Mouse (Mus musculus) CD8-positive naive resting alpha-beta T cell, adult 2 months (primary cell): ENCODE measurements at regions not wholly inside any gene's neighbourhood (a gene's known extent, or its start where the extent isn't known, plus 50 kb on each side); places are given as distances from the start of the nearest gene placed in this dataset.

Source experiments
- DNase-seq, 2 experiments: peaks; one replicate each; pipeline ENCODE4 v3.0.0; 2022; ENCODE audit warnings: low read depth in 2 of 2, low spot score in 2 of 2

DNA sequence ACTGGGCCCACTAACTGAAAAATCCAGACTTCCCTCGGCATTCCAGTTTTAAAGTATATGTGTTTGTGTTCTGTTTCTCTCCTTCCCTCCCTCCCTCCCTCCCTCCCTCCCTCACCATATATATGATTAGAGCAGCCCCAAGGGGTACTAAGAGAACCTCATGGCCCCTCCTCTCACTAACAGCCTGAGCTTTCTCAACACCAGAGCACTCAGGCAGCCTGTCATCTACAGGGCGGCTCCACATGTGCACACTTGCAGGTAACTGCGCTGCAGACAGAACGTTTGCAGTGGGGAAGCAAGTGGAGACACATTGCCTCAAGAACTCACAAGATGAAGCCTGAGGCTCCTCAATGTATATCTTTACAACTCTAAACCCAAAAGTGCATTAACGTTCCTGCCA, 294.9 kb downstream of the Sox4 start:
- DNase-seq: no peak

DNA sequence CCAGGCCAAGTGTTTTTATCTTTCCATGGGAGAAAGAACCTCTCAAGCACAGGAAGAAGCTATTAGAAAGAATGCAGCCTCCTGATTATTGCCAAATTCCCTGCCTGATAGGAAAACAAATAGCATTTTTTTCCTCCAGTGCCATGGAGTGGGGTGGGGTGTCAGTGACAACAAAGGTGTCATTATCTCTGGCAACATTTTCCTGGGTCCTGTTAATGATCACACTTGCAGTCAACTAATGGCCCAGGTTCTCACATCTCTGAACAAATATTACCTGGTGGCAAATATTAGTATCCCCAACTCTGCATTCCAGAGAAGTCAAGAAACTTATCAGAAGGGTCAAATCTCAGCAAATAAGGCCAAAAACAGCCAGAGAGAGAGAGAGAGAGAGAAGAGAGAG, 298.6 kb downstream of the Sox4 start:
- no peak for DNase-seq

DNA sequence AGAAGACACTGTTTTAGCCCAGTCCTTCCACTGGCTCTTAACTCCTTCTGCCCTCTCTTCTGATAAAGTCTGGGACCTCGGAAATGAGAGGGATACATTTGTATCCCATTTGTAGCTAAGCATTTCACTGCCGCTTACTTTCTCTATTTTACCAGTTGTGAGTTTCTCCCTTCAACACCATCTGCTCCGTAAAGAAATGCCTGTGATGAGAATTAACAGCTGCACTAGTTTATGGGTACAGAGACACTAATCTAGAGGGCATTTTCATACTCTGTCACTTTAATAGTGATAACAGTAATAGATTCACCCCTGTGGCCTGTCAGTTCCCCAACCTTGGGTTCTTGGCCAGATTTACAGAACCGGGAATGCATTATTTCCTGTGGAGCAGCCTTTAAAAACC, 300.2 kb downstream of the Sox4 start:
- DNase-seq: no peak

DNA sequence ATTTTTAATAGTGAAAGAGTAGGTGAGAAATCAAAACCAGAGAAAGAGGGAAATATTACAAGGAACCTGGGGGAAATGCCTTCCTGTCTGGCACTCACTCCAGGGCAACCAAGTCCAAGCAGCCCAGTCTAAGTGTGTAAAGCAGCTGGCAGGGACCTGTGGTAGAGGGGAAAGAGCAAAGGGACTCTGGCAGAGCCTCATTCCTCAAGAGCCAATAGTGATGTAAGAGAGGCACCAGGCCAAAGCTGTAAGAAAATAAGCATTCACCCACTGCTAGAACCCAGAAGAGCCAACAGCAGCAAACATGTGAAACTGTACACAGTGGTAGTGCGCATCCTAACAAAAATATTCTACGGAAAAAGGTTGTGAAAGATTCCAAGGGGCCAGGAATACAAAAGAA, 301.7 kb downstream of the Sox4 start:
- DNase-seq: no peak

DNA sequence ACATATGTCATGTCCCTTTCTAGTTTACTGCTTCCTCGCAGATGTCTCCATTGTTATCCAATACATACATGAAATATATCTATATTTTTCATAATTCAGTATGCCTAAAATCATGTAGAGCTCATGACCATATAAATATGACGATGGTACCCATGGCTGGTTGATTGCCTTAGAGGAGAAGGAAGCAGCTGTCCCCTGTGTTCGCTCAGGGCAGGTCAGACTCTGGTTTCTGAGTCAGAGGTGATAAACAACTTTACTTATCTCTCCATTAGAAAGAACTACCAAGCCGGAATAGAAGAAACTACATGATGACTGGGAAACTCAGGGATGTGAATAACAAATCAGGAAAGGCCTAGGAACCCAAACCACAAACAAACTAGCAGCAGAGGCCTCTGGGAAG, 307.6 kb downstream of the Sox4 start:
- DNase-seq: no peak

DNA sequence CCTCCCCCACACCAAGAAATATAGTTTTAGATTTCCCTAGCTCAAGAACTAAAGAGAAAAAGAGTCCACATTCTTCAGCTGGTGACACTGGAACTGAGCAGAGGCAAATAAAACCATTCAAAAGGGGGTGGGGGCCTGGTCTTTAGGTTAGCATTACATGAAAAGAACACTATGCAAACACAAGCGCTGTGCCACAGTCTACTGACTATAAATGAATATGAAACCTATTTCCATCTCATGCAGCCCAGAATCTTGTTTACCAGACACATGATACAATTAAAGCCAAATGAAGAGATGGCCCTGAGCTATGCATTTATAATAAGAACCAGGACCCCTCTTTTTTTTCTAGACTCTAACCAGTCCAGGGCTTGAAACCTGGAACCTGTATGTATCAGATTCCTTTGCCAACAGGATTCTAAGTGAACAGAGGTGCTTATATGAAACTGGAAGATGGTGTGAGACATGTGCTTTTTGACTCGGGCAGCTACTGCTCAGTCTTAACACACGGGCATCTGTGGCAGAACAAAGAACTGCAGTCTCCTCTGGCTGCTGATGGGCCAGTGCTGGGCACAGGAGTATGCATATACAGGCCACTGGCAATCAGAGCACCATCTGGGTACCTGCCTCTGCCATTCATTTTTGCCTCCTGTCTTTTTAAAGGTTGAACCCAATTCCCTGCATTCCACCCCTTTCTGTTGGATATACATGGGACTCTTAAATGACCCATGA, 308.5 kb downstream of the Sox4 start:
- DNase-seq: no peak

DNA sequence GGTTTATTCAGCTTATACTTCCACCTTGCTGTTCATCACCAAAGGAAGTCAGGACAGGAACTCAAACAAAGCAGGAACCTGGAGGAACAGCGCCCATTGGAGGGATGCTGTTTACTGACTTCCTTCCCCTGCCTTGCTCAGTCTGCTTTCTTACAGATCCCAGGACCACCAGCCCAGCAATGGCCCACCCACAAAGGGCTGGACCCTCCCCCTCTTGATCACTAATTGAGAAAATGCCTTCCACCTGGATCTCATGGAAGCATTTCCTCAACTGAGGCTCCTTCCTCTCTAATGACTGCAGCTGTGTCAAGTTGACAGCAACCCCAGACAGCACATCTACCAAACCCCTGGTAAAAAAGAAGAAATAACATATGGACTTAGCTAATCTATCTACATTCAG, 312.7 kb downstream of the Sox4 start:
- DNase-seq: no peak

DNA sequence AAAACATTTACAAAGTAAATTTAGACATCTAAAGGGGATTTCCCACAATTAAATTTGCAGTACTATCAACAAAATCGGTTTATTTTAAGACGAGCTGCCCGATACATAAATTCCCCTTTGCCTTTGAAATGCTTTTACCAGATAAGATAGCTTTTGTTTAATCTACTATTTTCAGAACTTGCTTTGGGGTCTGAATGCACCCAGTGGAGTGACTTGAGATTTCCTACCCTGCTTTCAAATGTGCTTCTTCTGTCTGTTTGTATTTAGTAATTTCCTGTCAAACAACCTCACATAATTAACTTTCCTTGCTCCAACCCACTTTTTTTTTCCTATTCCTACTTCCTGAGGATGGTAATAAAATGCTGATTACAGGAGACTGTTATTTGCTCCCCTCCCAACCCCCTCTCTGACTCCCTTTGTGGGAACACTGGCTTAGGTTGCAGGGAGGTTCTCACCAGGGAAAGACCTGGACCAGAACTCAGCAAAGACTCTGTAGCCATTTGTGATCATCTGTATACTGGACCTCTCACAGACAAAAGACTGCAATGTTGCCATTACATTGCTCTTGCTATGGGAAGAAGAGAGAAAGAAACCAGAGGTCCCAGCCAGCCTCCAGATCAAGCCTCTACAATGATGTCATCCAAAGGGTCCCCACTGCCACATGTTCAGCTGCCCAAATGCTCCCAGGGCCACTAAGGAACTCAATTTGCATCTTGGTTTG, 318.1 kb downstream of the Sox4 start:
- DNase-seq: no peak

DNA sequence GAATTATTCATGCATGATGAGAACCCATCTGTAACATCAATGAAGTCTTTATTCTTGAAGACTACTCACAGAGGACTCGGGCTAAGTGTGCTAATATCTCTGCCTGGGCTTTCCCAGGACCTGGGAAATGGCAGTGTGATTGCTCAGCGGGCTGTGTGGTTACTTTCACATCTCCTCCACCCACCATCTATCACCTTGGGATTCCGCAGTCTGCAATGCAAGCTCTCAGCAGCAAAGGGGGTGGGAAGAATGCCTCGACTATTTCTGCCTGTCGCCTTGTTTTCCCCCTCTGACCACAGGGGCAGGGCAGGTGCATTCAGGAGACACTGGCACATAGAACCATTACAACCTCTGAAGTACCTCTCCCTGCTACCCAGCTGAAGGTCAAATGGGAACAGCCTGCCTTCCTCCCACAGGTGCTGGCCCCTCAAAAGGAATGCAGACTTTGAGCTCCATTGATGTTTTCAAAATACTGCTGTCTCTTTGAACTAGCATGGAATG, 319.9 kb downstream of the Sox4 start:
- no peak for DNase-seq

DNA sequence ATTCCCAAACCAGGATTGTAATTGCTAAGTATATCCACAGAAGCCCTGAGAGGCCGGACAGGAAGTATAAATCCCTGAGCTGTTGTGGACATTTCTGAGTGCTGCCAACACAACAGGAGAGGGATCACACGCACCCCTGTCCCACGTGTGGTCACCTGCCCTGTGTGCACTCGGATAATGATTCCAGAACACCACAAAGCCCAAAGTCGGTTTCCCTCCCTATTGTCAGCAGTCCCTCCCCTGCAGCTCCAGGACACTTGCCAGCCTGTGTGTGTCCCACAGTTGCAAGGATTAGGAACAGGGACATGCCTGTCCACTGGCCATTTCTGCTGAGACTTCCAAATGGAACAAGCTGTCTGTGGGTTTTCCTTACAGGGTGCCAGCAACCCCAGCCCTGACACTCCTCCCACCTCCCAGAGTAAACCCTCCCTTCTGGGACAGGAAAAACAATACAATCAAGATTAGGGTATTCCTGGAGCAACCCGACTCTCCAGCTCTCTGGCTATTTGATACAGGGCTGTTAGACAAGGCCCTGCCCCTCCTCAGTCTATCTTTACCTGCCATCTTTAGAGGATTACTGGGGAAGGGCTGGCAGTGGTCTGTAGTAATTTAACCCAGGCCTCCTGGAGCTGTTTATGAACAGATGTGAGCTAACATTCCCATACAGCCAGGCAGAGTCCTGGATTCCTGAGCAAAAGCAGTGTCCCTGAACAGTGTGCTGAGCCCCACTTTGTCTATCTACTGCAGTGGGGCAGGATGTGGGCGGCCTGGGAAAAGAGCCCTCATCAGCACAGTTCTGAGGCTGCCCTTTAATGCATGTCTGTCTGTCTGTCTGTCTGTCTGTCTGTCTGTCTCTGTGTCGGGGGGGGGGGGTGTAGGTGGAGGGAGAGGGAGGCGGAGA, 323.8 kb downstream of the Sox4 start:
- no peak for DNase-seq

DNA sequence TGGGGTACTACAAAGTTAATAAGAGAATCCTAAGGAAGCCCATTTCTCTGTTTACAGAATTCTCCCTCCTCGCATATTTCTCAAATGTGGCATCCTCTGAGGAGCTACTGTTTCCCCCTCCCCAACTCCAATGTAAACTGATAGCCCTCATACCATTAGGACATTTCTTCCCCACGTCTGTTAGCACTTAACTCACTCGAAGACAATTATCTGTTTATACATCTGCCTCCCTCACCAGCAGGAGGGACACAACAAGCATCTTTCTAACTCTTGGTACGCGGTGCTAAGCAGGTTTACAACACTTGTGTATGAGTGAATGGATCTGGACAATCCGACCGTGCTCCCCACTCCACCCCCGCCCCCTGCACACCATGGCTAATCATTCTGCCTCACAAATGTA, 324.8 kb downstream of the Sox4 start:
- DNase-seq: no peak

DNA sequence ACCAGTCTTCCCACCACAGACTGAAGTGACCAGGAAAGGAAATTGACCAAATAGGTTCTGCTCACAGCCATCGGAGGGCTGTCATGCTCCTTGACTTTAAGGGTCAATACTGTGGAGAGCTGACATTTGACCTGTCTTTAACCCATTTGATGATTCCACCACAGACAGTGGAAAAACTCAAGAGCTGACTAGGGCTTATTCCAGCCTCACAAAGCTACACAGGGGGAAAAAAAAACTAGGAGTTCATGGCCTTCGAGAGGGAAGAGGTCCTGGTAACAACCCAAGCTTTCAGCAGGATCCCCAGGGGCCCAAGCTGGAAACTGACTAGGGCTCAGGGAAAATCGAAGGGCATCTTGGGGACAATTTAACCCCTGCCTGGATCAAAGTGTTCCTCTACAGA, 334.6 kb downstream of the Sox4 start:
- no peak for DNase-seq

DNA sequence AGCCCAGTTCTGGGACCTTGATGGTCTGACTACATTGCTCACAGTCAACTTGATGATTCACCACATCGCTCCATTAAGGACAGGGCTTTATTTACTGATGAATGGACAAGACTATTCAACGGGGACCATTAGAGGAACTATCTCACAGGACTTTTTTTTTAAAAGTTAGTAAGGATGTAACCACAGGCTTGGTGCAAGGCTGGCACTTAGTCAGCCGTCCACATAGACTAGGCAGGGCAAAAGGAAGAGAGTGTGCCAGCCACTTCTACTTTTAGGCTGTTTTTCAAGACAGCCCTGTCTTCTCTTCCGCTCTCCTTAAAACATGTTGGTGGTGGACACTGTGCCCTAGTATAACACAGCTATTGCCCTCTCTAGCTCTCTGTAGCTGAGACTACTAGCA, 336.0 kb downstream of the Sox4 start:
- no peak for DNase-seq

DNA sequence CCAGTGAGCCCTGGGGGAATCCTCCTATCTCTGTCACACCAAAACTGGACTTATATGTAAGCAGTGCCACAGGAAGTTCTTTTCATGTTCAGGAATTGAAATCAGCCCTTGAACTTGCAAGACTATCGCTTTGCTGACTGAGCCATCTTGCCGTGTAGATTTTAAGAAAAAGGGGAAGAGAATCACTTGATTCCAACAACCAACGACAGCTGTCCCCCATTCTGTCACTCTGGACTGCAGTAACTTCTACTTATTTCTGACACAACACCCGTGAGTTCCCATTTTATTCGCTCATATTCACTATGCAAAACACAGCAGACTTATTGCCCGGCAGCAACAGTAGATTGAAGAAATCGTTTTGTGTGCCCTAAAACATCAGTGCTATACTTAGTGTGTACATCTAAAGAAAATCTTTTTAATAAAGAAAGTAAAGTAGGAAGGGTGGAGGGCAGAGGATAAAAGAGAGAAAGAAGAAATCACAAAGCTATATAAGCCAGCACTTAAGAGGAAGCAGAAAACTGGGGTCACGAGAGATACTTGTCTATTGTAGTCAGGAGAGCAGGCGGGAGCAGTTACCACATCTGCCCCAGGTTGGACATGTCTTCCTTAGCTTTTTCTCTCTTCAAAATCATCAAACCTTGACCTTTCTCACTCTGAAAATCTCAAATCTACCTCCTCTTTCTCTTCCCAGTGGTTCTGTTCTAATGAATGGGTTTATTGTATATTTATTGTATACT, 336.7 kb downstream of the Sox4 start:
- no peak for DNase-seq

DNA sequence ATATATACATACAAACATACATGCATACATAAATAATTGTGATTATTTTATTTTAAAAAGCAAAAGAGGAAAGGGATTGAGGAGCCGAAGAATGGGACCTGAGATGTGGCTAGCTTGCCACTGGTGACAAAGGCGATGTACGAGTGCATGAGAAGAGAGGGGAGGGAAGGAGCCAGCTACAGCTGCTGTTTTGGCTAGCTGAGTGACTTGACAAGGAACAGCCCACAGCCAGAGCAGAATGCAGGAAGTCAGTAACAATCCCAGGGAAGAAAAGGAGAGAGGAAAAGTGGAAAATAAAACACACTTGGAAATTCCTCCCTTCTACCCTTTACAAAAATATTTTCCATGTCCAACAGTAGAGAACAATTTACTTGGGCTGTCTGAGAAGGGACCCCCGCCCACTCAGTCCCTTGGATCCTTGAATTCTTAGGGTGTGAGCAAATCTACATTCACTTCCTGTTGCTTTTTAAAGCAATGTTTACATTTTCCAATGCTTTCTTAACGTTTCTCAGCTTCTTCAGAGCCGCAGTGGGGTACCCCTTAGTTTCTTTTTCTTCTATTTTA, 345.9 kb downstream of the Sox4 start:
- no peak for DNase-seq

DNA sequence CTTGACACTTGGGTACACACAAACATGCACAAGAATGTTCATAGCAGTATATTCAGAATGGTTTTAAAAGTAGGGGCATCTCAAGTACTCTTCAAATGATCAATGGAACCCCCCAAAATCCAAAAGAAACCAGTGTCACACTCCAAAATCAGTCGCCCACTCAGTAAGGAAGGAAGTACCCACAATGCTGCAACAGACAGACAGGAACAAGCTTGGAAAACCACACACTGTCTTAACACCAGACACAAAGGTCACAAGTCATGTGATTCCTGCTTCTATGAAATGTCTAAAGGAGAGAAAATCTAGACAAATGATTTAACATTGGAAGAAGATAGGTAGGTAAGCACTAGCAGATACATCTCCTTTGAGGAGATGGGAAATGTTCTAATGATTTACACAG, 346.9 kb downstream of the Sox4 start:
- no peak for DNase-seq

DNA sequence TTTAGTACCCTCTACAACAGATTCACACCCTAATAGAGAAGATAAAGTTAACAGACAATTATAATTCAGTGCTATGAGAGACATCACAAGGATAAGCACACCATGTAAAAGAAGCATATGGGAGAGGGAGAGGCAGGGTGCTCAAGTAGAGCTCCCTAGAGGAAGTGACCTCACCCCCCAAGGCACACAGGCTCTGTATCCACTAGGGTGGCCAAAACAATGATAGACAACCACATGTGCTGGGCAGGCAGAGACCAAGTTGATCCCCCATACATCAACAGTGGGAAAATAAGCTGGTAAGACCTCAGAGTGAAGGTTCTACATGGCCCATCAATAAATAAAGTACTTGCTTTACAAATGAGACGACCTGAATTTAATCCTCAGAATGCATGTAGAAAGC, 347.7 kb downstream of the Sox4 start:
- no peak for DNase-seq

DNA sequence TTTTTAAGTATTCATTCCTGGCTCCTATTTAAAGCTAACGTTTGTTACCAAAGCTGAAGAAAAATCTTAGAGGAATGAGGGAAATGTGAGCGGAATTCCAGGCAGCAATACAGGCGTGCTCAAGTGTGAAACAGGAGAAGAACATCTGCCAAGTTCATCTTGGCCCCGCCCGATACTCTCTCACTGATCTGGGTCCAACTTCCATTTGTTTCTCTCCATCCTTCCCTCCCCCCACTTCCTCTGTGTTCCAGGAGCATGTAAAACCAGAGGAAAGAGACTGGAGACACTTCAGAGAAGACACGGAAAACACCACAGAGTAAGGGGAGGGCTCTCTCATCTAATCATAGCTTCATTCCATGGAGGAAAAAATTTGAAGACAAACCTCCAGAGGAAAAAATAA, 346.7 kb downstream of the Gm11361 start:
- no peak for DNase-seq

DNA sequence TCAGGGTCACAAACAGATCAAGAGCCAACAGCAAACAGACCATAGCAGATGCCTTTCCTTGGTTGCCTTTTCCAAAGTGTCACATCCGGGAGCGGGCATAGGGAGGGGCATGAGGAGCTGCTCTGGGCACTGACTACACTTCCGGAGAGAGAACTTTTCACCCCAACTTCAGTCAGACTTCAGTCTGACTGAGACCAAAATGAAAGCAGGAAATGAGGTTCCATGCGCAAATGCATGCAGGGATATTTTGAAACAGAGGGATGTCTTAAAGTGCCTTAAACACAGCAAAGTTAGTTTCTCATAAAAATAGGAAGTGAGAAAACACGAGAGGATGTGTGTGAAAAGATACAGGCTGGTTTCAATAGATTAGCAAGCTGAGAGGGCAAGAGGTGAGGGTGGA, 343.5 kb downstream of the Gm11361 start:
- DNase-seq: peak; percentile 12 to 37

DNA sequence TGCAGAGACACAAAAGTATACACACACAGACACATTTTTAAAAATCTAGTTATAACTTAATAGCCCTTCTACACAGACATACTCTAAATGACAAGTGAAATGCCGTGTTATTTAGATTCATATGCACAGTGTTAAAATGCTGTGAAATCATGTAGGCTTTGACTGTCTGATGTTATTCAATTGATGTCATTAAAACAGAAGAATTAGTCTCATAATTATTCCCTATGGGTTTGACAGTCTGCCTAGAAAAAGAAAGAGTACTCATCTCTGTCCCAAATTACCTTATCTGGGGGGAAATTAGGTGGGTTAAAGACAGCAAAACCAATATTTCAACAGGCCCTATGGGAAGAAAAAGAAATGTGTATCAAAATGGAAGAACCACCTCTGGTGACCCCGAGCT, 339.0 kb downstream of the Gm11361 start:
- DNase-seq: no peak

DNA sequence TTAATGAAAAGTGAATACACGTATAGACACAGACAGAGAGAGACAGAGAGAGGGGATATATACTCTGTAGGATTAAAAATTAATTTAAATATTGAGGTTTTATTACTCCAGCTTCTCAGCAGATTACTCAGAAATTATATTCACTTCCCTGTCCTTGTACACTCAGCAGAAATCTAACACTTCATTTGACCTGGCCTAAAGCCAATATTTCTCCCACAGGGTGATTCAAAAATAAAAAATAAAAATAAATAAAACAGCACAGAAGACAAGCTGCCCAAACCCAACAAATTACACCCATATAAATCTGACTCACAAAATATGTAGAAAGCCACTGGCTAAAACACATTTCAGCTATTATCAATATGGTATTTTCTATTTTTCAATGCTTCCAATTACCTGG, 334.8 kb downstream of the Gm11361 start:
- no peak for DNase-seq
